In genomic region chr10:117650725-117651124, GRCm38 (mm10) we compare ENCODE assay signal across 25 mouse cellular contexts.
"Had no signal": no experiment of that assay in that cellular context is flagged by ENCODE, and none has a peak within 500 bp of the region (broad histone marks: within the 10 kb centered on the region; RNA-seq: fewer than 3 reads in every experiment).

No protein-coding gene starts in this region.

- H3K9ac ChIP-seq: heart, embryonic 13.5 days; heart, embryonic 15.5 days; hindbrain, embryonic 13.5 days; hindbrain, embryonic 15.5 days; intestine, embryonic 15.5 days; kidney, embryonic 15.5 days; limb, embryonic 13.5 days; limb, embryonic 15.5 days; liver, embryonic 12.5 days; liver, embryonic 14.5 days had no signal

- H3K36me3 ChIP-seq: heart, embryonic 13.5 days; heart, embryonic 15.5 days; hindbrain, embryonic 13.5 days; hindbrain, embryonic 15.5 days; intestine, embryonic 15.5 days; kidney, embryonic 15.5 days; limb, embryonic 13.5 days; limb, embryonic 15.5 days; liver, embryonic 12.5 days had no signal

- H3K27me3 ChIP-seq: heart, embryonic 13.5 days; heart, embryonic 15.5 days; hindbrain, embryonic 15.5 days; intestine, embryonic 15.5 days; kidney, embryonic 15.5 days; limb, embryonic 13.5 days; limb, embryonic 15.5 days; liver, embryonic 12.5 days had no signal

- H3K9me3 ChIP-seq: heart, embryonic 13.5 days; heart, embryonic 15.5 days; hindbrain, embryonic 13.5 days; hindbrain, embryonic 15.5 days; intestine, embryonic 15.5 days; kidney, embryonic 15.5 days; limb, embryonic 13.5 days; limb, embryonic 15.5 days; liver, embryonic 12.5 days had no signal

- DNase-seq: gastrocnemius, adult 2 months; gastrocnemius, postnatal 10 days; gastrocnemius, postnatal 25 days; heart, adult 2 months; heart, postnatal 14 days; heart, postnatal 36 days; kidney, adult 18-20 months; kidney, adult 9 months; kidney, postnatal 14 days; kidney, postnatal 36 days; layer of hippocampus, adult 9-11 months; layer of hippocampus, postnatal 36 days; left cerebral cortex, postnatal 4 days had no signal

- H3K27ac ChIP-seq: gastrocnemius, adult 2 months; heart, adult 2 months; heart, embryonic 13.5 days; heart, embryonic 15.5 days; hindbrain, embryonic 13.5 days; hindbrain, embryonic 15.5 days; hindbrain, postnatal 0 days; intestine, embryonic 15.5 days; kidney, embryonic 15.5 days; kidney, postnatal 0 days; limb, embryonic 13.5 days; limb, embryonic 15.5 days; liver, embryonic 12.5 days; liver, embryonic 14.5 days had no signal

- H3K4me3 ChIP-seq: gastrocnemius, adult 2 months; heart, adult 2 months; heart, embryonic 13.5 days; heart, embryonic 15.5 days; hindbrain, embryonic 13.5 days; hindbrain, embryonic 15.5 days; intestine, embryonic 15.5 days; kidney, embryonic 15.5 days; limb, embryonic 13.5 days; limb, embryonic 15.5 days; liver, embryonic 12.5 days had no signal

- H3K4me1 ChIP-seq: heart, embryonic 13.5 days; heart, embryonic 15.5 days; hindbrain, embryonic 15.5 days; liver, embryonic 12.5 days had no signal
